Mouse (Mus musculus) bone marrow, adult 2 months (tissue): ENCODE data around the gene Sugp2.

ENCODE experiments used
- CTCF ChIP-seq: fragments of 200-500 bp; IDR thresholded peaks from 2 replicates; pipeline ENCODE4 v1.5.1; 2011; ENCODE audit warnings: low read length, control low read depth; ENCODE audit not compliant: control insufficient read depth, insufficient read depth
- POLR2A ChIP-seq: fragments of 200-500 bp; IDR thresholded peaks from 2 replicates; pipeline ENCODE4 v1.6.1; 2011; ENCODE audit warnings: low read depth, mild to moderate bottlenecking, control low read depth, low read length, borderline replicate concordance; ENCODE audit not compliant: control insufficient read depth

GRCm38 (mm10) chr8:70194191-70194590 is 39.8 kb upstream of the Sugp2 start:
- TF ChIP-seq CTCF (no peak), POLR2A (no peak)
